Mouse (Mus musculus) kidney, embryonic 14.5 days (tissue): ENCODE measurements at regions not wholly inside any gene's neighbourhood (a gene's known extent, or its start where the extent isn't known, plus 50 kb on each side); places are given as distances from the start of the nearest gene placed in this dataset.

Experiments used
- ATAC-seq: fragments of 200-750 bp; cut with Nextera tagmentation; 2 replicates; pipeline ENCODE4 v1.8.0; 2017; ENCODE audit warnings: moderate number of reproducible peaks, mild to moderate bottlenecking, moderate TSS enrichment, moderate library complexity; ENCODE audit not compliant: low FRiP score, low TSS enrichment
- H3K27ac ChIP-seq: fragments of 300-500 bp; sonication (generic); 2 replicates; pipeline ENCODE4 v1.5.1; 2014; ENCODE audit warnings: low read depth, mild to moderate bottlenecking, low read length, moderate library complexity, mixed read lengths
- H3K27me3 ChIP-seq: fragments of 300-500 bp; sonication (generic); 2 replicates; pipeline ENCODE4 v1.6.1; 2014; ENCODE audit warnings: mild to moderate bottlenecking, low read length; ENCODE audit not compliant: control insufficient read depth, insufficient read depth
- H3K36me3 ChIP-seq: fragments of 300-500 bp; sonication (generic); 2 replicates; pipeline ENCODE4 v1.6.1; 2014; ENCODE audit warnings: low read length, mixed read lengths; ENCODE audit not compliant: control insufficient read depth, insufficient read depth
- H3K4me1 ChIP-seq: fragments of 300-500 bp; sonication (generic); 2 replicates; pipeline ENCODE4 v1.6.1; 2014; ENCODE audit warnings: low read length, mixed read lengths; ENCODE audit not compliant: control insufficient read depth, insufficient read depth
- H3K4me2 ChIP-seq: fragments of 300-500 bp; sonication (generic); replicated peaks from 2 replicates; pipeline ENCODE4 v1.6.1; 2014; ENCODE audit warnings: low read depth, mild to moderate bottlenecking, low read length
- H3K4me3 ChIP-seq: fragments of 300-500 bp; sonication (generic); 2 replicates; pipeline ENCODE4 v1.5.1; 2014; ENCODE audit warnings: mild to moderate bottlenecking, low read length
- H3K9ac ChIP-seq: fragments of 300-500 bp; sonication (generic); 2 replicates; pipeline ENCODE4 v1.6.1; 2014; ENCODE audit warnings: low read depth, mild to moderate bottlenecking, low read length, moderate library complexity
- H3K9me3 ChIP-seq: fragments of 300-500 bp; sonication (generic); 2 replicates; pipeline ENCODE4 v1.6.1; 2016; ENCODE audit warnings: low read length; ENCODE audit not compliant: control insufficient read depth
- WGBS: fragments of 180-500 bp; shearing (Covaris S2); extraction: QIAGEN DNeasy Blood & Tissue Kit; methylation state at CpG from one replicate; pipeline ENCODE4 v1.1.7; 2014; 5-methylcytosine and 5-hydroxymethylcytosine counted together

GRCm38 (mm10) chr5:46674810-46675502 lies 817.5 kb upstream of the Lcorl start:
- Histone ChIP-seq H3K4me2 (no peak overlapping the region), H3K36me3 (no peaks in the 10 kb centered on the region), H3K27ac (no peak overlapping the region), H3K9ac (no peak overlapping the region), H3K9me3 (no peaks in the 10 kb centered on the region), H3K27me3 (no peaks in the 10 kb centered on the region), H3K4me3 (no peak overlapping the region), H3K4me1 (no peaks in the 10 kb centered on the region; the same call in 1 of the 2 replicates)
- no peak for ATAC-seq
- WGBS, result 83% methylated on average over 3 of the region's 3 CpGs

- Histone ChIP-seq H3K4me3 (no peak overlapping the region), H3K9me3 (no peaks in the 10 kb centered on the region), H3K27me3 (no peaks in the 10 kb centered on the region), H3K9ac (no peak overlapping the region), H3K27ac (no peak overlapping the region), H3K36me3 (no peaks in the 10 kb centered on the region), H3K4me2 (no peak overlapping the region), H3K4me1 (no peaks in the 10 kb centered on the region; the same call in 1 of the 2 replicates)
- 63% methylated on average over 1 of the region's 1 CpGs for WGBS
- no peak for ATAC-seq
Observed at GRCm38 (mm10) chr5:46673413-46673812, 816.0 kb upstream of the Lcorl start.

GRCm38 (mm10) chr5:46670484-46670883 lies 813.1 kb upstream of the Lcorl start:
- 69% methylated on average over 2 of the region's 2 CpGs for WGBS
- Histone ChIP-seq H3K9ac (no peak overlapping the region), H3K4me3 (no peak overlapping the region), H3K4me2 (no peak overlapping the region), H3K4me1 (no peaks in the 10 kb centered on the region; the same call in 1 of the 2 replicates), H3K27me3 (no peaks in the 10 kb centered on the region), H3K36me3 (no peaks in the 10 kb centered on the region), H3K27ac (no peak overlapping the region), H3K9me3 (no peaks in the 10 kb centered on the region)
- ATAC-seq, result no peak

GRCm38 (mm10) chr5:46666250-46666649 lies 808.8 kb upstream of the Lcorl start:
- H3K36me3 ChIP-seq, result no peaks in the 10 kb centered on the region
- H3K27ac ChIP-seq, result no peak overlapping the region; the same call in 1 of the 2 replicates
- no peaks in the 10 kb centered on the region for H3K4me1 ChIP-seq
- H3K9ac ChIP-seq, result no peak overlapping the region
- no peak for ATAC-seq
- H3K9me3 ChIP-seq, result no peaks in the 10 kb centered on the region
- H3K4me2 ChIP-seq, result no peak overlapping the region
- H3K4me3 ChIP-seq, result no peak overlapping the region
- WGBS, result 23% methylated on average over 3 of the region's 3 CpGs
- no peaks in the 10 kb centered on the region for H3K27me3 ChIP-seq

GRCm38 (mm10) chr5:46657065-46657464 lies 799.6 kb upstream of the Lcorl start:
- no peak overlapping the region for H3K27ac ChIP-seq
- no peak overlapping the region for H3K4me2 ChIP-seq
- no peak for ATAC-seq
- H3K9me3 ChIP-seq, result no peaks in the 10 kb centered on the region
- H3K9ac ChIP-seq, result no peak overlapping the region
- no peaks in the 10 kb centered on the region for H3K36me3 ChIP-seq
- H3K4me3 ChIP-seq, result no peak overlapping the region
- H3K27me3 ChIP-seq, result no peaks in the 10 kb centered on the region
- no peaks in the 10 kb centered on the region for H3K4me1 ChIP-seq

- H3K27me3 ChIP-seq, result no peaks in the 10 kb centered on the region
- no peak overlapping the region for H3K27ac ChIP-seq
- no peaks in the 10 kb centered on the region for H3K4me1 ChIP-seq
- WGBS, result 89% methylated on average over 1 of the region's 1 CpGs
- H3K4me3 ChIP-seq, result no peak overlapping the region
- no peak overlapping the region for H3K4me2 ChIP-seq
- ATAC-seq, result no peak
- H3K36me3 ChIP-seq, result no peaks in the 10 kb centered on the region
- H3K9ac ChIP-seq, result no peak overlapping the region
- H3K9me3 ChIP-seq, result no peaks in the 10 kb centered on the region
Observed at GRCm38 (mm10) chr5:46654189-46654588, 796.8 kb upstream of the Lcorl start.

GRCm38 (mm10) chr5:46643009-46643408 lies 785.6 kb upstream of the Lcorl start:
- Histone ChIP-seq H3K9me3 (no peaks in the 10 kb centered on the region), H3K36me3 (no peaks in the 10 kb centered on the region), H3K4me1 (no peaks in the 10 kb centered on the region), H3K4me3 (no peak overlapping the region), H3K27me3 (no peaks in the 10 kb centered on the region), H3K27ac (no peak overlapping the region), H3K4me2 (no peak overlapping the region), H3K9ac (no peak overlapping the region)
- ATAC-seq, result no peak
- WGBS, result 82% methylated on average over 2 of the region's 2 CpGs

GRCm38 (mm10) chr5:46635116-46635668 lies 777.8 kb upstream of the Lcorl start:
- Histone ChIP-seq H3K36me3 (no peaks in the 10 kb centered on the region), H3K27ac (no peak overlapping the region), H3K4me2 (no peak overlapping the region), H3K4me1 (no peaks in the 10 kb centered on the region), H3K9me3 (no peaks in the 10 kb centered on the region), H3K4me3 (no peak overlapping the region), H3K27me3 (no peaks in the 10 kb centered on the region), H3K9ac (no peak overlapping the region)
- ATAC-seq, result no peak
